Mouse (Mus musculus): ENCODE results near the gene Pten.

- TF ChIP-seq GATA1 (IDR thresholded peaks at IDR 0.05; ENCODE audit: borderline replicate concordance, low read length) (no peak), FLI1 (IDR thresholded peaks at IDR 0.05; ENCODE audit: low read length) (no peak)
Observed at GRCm38 (mm10) chr19:32715201-32715600, 42.1 kb upstream of the Pten start.
